Mouse (Mus musculus): ENCODE measurements at regions not wholly inside any gene's neighbourhood (a gene's known extent, or its start where the extent isn't known, plus 50 kb on each side); places are given as distances from the start of the nearest gene placed in this dataset.

- H3K27me3 ChIP-seq (ENCODE audit: control insufficient read depth, insufficient read depth, low read length) = no peaks in the 10 kb centered on the region
- DNase-seq = no peak
- no peak for ATAC-seq (ENCODE audit: low FRiP score, low TSS enrichment)
- H3K36me3 ChIP-seq (ENCODE audit: control insufficient read depth, insufficient read depth, low read length) = no peaks in the 10 kb centered on the region
- H3K27ac ChIP-seq (replicated peaks; ENCODE audit: low read depth, low read length) = no peak overlapping the region
- H3K9ac ChIP-seq (replicated peaks; ENCODE audit: low read length) = no peak overlapping the region
- no peaks in the 10 kb centered on the region for H3K9me3 ChIP-seq (ENCODE audit: control insufficient read depth, low read length)
- H3K4me3 ChIP-seq (replicated peaks; ENCODE audit: low read depth, low read length) = no peak overlapping the region
- H3K4me1 ChIP-seq (ENCODE audit: control insufficient read depth, insufficient read depth, low read length) = no peaks in the 10 kb centered on the region
- 83% methylated on average over 4 of the region's 4 CpGs for WGBS
- no peak overlapping the region for H3K4me2 ChIP-seq (ENCODE audit: low read length)
Observed at GRCm38 (mm10) chr14:46221897-46222669, 157.1 kb upstream of the Gm15217 start.

DNA sequence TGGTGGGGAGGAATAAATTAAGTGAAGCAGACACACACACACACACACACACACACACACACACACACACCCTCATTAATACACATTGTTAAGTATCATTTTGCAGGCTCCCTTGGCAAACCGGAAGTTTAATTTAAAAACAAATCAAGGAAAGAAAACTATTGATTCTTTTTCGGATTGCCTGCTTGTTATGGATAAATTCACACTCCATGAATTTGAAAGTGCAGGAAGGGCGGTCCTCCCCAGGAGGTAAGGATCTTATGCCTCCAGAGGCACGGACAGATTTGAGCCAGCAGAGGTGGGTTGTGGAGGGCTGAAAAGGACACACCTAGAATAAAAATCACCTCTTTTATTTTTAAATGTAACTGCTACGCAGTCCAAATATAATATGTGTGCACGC lies 156.2 kb upstream of the Gm15217 start:
- no peak for DNase-seq
- no peak overlapping the region for H3K4me2 ChIP-seq (ENCODE audit: low read length)
- H3K4me3 ChIP-seq (replicated peaks; ENCODE audit: low read depth, low read length) = no peak overlapping the region
- H3K36me3 ChIP-seq (ENCODE audit: control insufficient read depth, insufficient read depth, low read length) = no peaks in the 10 kb centered on the region
- 67% methylated on average over 6 of the region's 6 CpGs for WGBS
- H3K4me1 ChIP-seq (ENCODE audit: control insufficient read depth, insufficient read depth, low read length) = no peaks in the 10 kb centered on the region
- no peaks in the 10 kb centered on the region for H3K9me3 ChIP-seq (ENCODE audit: control insufficient read depth, low read length)
- no peaks in the 10 kb centered on the region for H3K27me3 ChIP-seq (ENCODE audit: control insufficient read depth, insufficient read depth, low read length)
- H3K9ac ChIP-seq (replicated peaks; ENCODE audit: low read length) = no peak overlapping the region
- no peak overlapping the region for H3K27ac ChIP-seq (replicated peaks; ENCODE audit: low read depth, low read length)
- ATAC-seq (ENCODE audit: low FRiP score, low TSS enrichment) = no peak

GRCm38 (mm10) chr14:46224421-46224950 lies 154.7 kb upstream of the Gm15217 start:
- Histone ChIP-seq H3K9me3 (ENCODE audit: control insufficient read depth, low read length) (no peaks in the 10 kb centered on the region), H3K4me1 (ENCODE audit: control insufficient read depth, insufficient read depth, low read length) (no peaks in the 10 kb centered on the region), H3K27me3 (ENCODE audit: control insufficient read depth, insufficient read depth, low read length) (no peaks in the 10 kb centered on the region), H3K27ac (replicated peaks; ENCODE audit: low read depth, low read length) (no peak overlapping the region), H3K36me3 (ENCODE audit: control insufficient read depth, insufficient read depth, low read length) (no peaks in the 10 kb centered on the region), H3K4me3 (replicated peaks; ENCODE audit: low read depth, low read length) (no peak overlapping the region), H3K9ac (replicated peaks; ENCODE audit: low read length) (no peak overlapping the region), H3K4me2 (ENCODE audit: low read length) (no peak overlapping the region)
- DNase-seq (no peak), ATAC-seq (ENCODE audit: low FRiP score, low TSS enrichment) (no peak)
- 89% methylated on average over 4 of the region's 4 CpGs for WGBS

DNA sequence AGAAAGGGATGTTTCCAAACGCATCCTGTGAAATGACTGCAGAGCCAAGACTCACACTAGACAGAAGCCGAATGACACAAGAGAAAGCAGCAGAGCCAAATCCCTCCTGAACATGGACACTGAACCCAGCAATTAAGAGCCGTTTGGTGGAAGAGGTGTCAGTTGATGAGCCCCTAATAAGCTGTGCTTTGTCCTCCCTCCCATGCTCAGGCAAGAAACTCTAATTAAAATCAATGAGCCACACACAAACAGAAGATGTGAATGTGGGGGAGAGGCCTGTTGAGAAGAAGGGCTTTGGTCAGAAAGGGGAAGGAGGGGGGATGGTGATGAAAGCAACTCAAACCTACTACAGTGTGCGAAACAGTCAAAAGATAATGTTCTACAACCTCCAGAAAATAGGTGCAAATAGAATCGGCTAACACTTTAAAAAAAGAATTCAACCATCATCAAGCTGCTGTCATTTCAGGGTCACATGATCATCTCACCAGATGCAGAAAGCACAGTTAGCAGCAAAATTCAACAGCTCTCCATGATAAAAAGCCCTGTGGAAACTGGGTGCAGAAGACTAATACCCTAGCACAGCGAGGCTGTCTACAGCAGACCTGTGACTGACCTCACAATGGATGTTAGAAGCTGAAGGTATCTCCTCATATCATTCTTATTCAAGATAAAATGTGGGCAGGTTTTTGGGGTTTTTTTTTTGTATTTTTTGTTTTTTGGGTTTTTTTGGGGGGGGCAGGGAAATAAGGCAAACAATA lies 153.2 kb upstream of the Gm15217 start:
- DNase-seq (peak; percentile 7), ATAC-seq (ENCODE audit: low FRiP score, low TSS enrichment) (no peak)
- no peaks in the 10 kb centered on the region for H3K36me3 ChIP-seq (ENCODE audit: control insufficient read depth, insufficient read depth, low read length)
- H3K9ac ChIP-seq (replicated peaks; ENCODE audit: low read length) = no peak overlapping the region
- H3K27ac ChIP-seq (replicated peaks; ENCODE audit: low read depth, low read length) = no peak overlapping the region
- 65% methylated on average over 6 of the region's 6 CpGs for WGBS
- no peak overlapping the region for H3K4me3 ChIP-seq (replicated peaks; ENCODE audit: low read depth, low read length)
- H3K4me1 ChIP-seq (ENCODE audit: control insufficient read depth, insufficient read depth, low read length) = no peaks in the 10 kb centered on the region
- H3K4me2 ChIP-seq (ENCODE audit: low read length) = no peak overlapping the region
- H3K9me3 ChIP-seq (ENCODE audit: control insufficient read depth, low read length) = no peaks in the 10 kb centered on the region
- H3K27me3 ChIP-seq (ENCODE audit: control insufficient read depth, insufficient read depth, low read length) = no peaks in the 10 kb centered on the region

- H3K4me3 ChIP-seq (replicated peaks; ENCODE audit: low read depth, low read length) = no peak overlapping the region
- no peaks in the 10 kb centered on the region for H3K4me1 ChIP-seq (ENCODE audit: control insufficient read depth, insufficient read depth, low read length)
- WGBS = 76% methylated on average over 3 of the region's 3 CpGs
- no peaks in the 10 kb centered on the region for H3K27me3 ChIP-seq (ENCODE audit: control insufficient read depth, insufficient read depth, low read length)
- ATAC-seq (ENCODE audit: low FRiP score, low TSS enrichment) (no peak), DNase-seq (no peak)
- H3K36me3 ChIP-seq (ENCODE audit: control insufficient read depth, insufficient read depth, low read length) = no peaks in the 10 kb centered on the region
- H3K9me3 ChIP-seq (ENCODE audit: control insufficient read depth, low read length) = no peaks in the 10 kb centered on the region
- no peak overlapping the region for H3K4me2 ChIP-seq (ENCODE audit: low read length)
- H3K9ac ChIP-seq (replicated peaks; ENCODE audit: low read length) = no peak overlapping the region
- no peak overlapping the region for H3K27ac ChIP-seq (replicated peaks; ENCODE audit: low read depth, low read length)
Observed at GRCm38 (mm10) chr14:46234040-46234439, 145.2 kb upstream of the Gm15217 start.

DNA sequence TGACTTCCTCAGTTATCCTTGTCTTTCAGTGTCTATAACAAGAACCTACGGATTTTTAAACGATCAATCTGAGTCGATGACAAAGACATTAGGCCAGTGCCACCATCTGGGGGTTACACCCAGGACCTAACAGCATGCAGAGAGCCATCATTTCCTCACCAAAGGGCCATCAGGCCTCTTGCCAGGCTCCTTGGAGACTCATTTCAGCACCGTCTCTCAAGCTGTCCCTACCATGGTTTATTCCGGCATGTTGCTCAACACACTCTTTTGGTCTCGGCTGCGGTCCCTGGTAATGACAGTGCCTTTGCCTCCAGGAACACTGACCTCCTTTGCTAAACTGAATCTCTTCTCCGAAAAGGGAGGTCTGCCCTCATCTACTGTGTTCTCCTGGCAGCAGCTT lies 144.4 kb upstream of the Gm15217 start:
- H3K4me2 ChIP-seq (ENCODE audit: low read length) = no peak overlapping the region
- no peaks in the 10 kb centered on the region for H3K36me3 ChIP-seq (ENCODE audit: control insufficient read depth, insufficient read depth, low read length)
- no peak overlapping the region for H3K9ac ChIP-seq (replicated peaks; ENCODE audit: low read length)
- DNase-seq (no peak), ATAC-seq (ENCODE audit: low FRiP score, low TSS enrichment) (no peak)
- 94% methylated on average over 8 of the region's 8 CpGs for WGBS
- no peak overlapping the region for H3K4me3 ChIP-seq (replicated peaks; ENCODE audit: low read depth, low read length)
- no peaks in the 10 kb centered on the region for H3K4me1 ChIP-seq (ENCODE audit: control insufficient read depth, insufficient read depth, low read length)
- H3K27ac ChIP-seq (replicated peaks; ENCODE audit: low read depth, low read length) = no peak overlapping the region
- no peaks in the 10 kb centered on the region for H3K27me3 ChIP-seq (ENCODE audit: control insufficient read depth, insufficient read depth, low read length)
- no peaks in the 10 kb centered on the region for H3K9me3 ChIP-seq (ENCODE audit: control insufficient read depth, low read length)

DNA sequence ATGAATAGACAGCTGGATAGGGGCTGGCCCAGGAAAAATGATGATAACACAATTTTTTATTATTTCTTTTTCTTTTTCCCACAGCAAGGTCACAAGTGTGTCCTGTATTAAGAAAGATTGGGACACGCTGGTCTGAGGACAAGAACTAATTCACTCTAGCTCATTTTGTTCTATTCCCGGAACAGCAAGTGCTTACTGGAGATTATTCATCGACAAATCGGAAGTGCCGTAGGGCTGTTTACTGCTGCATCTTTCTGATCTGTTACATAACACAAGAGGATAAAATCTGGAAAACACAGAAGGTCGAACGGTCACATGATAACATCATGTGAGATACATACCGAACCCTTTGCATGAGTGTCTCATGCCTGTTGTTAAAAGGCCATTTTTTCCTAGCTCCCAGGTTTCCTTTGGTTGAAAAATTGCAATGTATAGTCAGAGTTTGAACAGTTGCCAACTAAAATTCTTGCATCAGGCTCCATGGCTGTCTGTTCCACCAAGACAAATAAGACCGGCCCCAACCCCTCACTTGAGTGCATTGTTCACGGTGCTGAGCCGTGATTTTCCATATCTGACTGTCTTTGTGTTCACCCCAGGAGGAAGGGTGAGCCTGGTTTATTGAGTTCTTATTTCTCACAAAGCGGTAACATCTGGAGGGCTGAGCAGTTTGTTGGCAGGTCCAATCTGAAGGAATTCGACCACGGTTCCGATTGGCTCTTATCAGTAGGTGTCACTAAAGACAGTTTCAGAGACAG lies 139.0 kb upstream of the Gm15217 start:
- Histone ChIP-seq H3K27ac (replicated peaks; ENCODE audit: low read depth, low read length) (no peak overlapping the region), H3K9me3 (ENCODE audit: control insufficient read depth, low read length) (no peaks in the 10 kb centered on the region), H3K4me1 (ENCODE audit: control insufficient read depth, insufficient read depth, low read length) (no peaks in the 10 kb centered on the region), H3K4me2 (ENCODE audit: low read length) (no peak overlapping the region), H3K27me3 (ENCODE audit: control insufficient read depth, insufficient read depth, low read length) (no peaks in the 10 kb centered on the region), H3K4me3 (replicated peaks; ENCODE audit: low read depth, low read length) (no peak overlapping the region), H3K9ac (replicated peaks; ENCODE audit: low read length) (no peak overlapping the region), H3K36me3 (ENCODE audit: control insufficient read depth, insufficient read depth, low read length) (no peaks in the 10 kb centered on the region)
- whole genome bisulfite sequencing = 87% methylated on average over 15 of the region's 15 CpGs
- no peak for DNase-seq
- ATAC-seq (ENCODE audit: low FRiP score, low TSS enrichment) = no peak

- DNase-seq = no peak
Observed at GRCm38 (mm10) chr14:46240896-46241295, 138.3 kb upstream of the Gm15217 start.

More at GRCm38 (mm10) chr14:46240896-46241295, 138.3 kb upstream of the Gm15217 start:
- 89% methylated on average over 2 of the region's 2 CpGs for WGBS
- Histone ChIP-seq H3K9me3 (ENCODE audit: control insufficient read depth, low read length) (no peaks in the 10 kb centered on the region), H3K4me3 (replicated peaks; ENCODE audit: low read depth, low read length) (no peak overlapping the region), H3K4me2 (ENCODE audit: low read length) (no peak overlapping the region), H3K4me1 (ENCODE audit: control insufficient read depth, insufficient read depth, low read length) (no peaks in the 10 kb centered on the region), H3K27ac (replicated peaks; ENCODE audit: low read depth, low read length) (no peak overlapping the region), H3K36me3 (ENCODE audit: control insufficient read depth, insufficient read depth, low read length) (no peaks in the 10 kb centered on the region), H3K9ac (replicated peaks; ENCODE audit: low read length) (no peak overlapping the region), H3K27me3 (ENCODE audit: control insufficient read depth, insufficient read depth, low read length) (no peaks in the 10 kb centered on the region)
- ATAC-seq (ENCODE audit: low FRiP score, low TSS enrichment) = no peak

Measured in midbrain, embryonic 14.5 days (tissue).